Mouse (Mus musculus) myocyte (in vitro differentiated cells): ENCODE results near the gene Methig1. TPM values are rescaled to one million over a fixed set of nuclear protein-coding genes. Genes with fewer than 3 reads are reported as not detected.
"Not testable (repeated sequence)": the region's sequence is repeated elsewhere in the genome, so short reads cannot be mapped to it uniquely, and the experiment has no call there.

Source experiments
- H3K27me3 ChIP-seq: one replicate; pipeline ENCODE4 v1.6.1; 2011; ENCODE audit not compliant: control insufficient read depth, insufficient read depth, insufficient read length
- H3K36me3 ChIP-seq: one replicate; pipeline ENCODE4 v1.6.1; 2011; ENCODE audit not compliant: control insufficient read depth, insufficient read depth
- H3K4me2 ChIP-seq: one replicate; pipeline ENCODE4 v1.6.1; 2011; ENCODE audit warnings: low read depth, control low read depth
- H3K4me3 ChIP-seq: one replicate; pipeline ENCODE4 v1.5.1; 2011; ENCODE audit warnings: mild to moderate bottlenecking, control low read depth, moderate library complexity
- H3K79me2 ChIP-seq: one replicate; pipeline ENCODE4 v1.6.1; 2011; ENCODE audit not compliant: control insufficient read depth, insufficient read depth
- H3ac ChIP-seq: one replicate; pipeline ENCODE4 v1.6.1; 2011; ENCODE audit not compliant: control insufficient read depth, insufficient read length
- CEBPB ChIP-seq: IDR thresholded peaks from 2 replicates; pipeline ENCODE4 v1.6.1; 2011; ENCODE audit warnings: mild to moderate bottlenecking, moderate library complexity; ENCODE audit not compliant: poor library complexity, insufficient read depth, severe bottlenecking
- E2F4 ChIP-seq: IDR thresholded peaks from one replicate; pipeline ENCODE4 v1.6.1; 2011; ENCODE audit warnings: mild to moderate bottlenecking, control low read depth, moderate library complexity; ENCODE audit not compliant: insufficient read depth
- MAX ChIP-seq: IDR thresholded peaks from one replicate; pipeline ENCODE4 v1.6.1; 2011; ENCODE audit warnings: low read depth, mild to moderate bottlenecking, control low read depth
- MYOD1 ChIP-seq, 3 experiments: IDR thresholded peaks; one replicate each; pipeline ENCODE4 v1.6.1; 2011; ENCODE audit warnings: control low read depth in 2 of 3, low read depth in 2 of 3, mild to moderate bottlenecking in 2 of 3, moderate library complexity in 1 of 3; ENCODE audit not compliant: insufficient read length in 2 of 3, control insufficient read depth in 1 of 3
- MYOG ChIP-seq, 3 experiments: IDR thresholded peaks; one replicate each; pipeline ENCODE4 v1.6.1; 2011; ENCODE audit warnings: control low read depth in 2 of 3, low read depth in 2 of 3, mild to moderate bottlenecking in 2 of 3; ENCODE audit not compliant: insufficient read length in 2 of 3, control insufficient read depth in 1 of 3, insufficient read depth in 1 of 3
- POLR2A ChIP-seq: IDR thresholded peaks from one replicate; pipeline ENCODE4 v1.6.1; 2011; ENCODE audit warnings: low read depth, mild to moderate bottlenecking, control low read depth, moderate library complexity; ENCODE audit not compliant: insufficient read length
- POLR2AphosphoS2 ChIP-seq: IDR thresholded peaks from one replicate; pipeline ENCODE4 v1.6.1; 2011; ENCODE audit warnings: low read depth, control low read depth; ENCODE audit not compliant: insufficient read length
- REST ChIP-seq: IDR thresholded peaks from one replicate; pipeline ENCODE4 v1.6.1; 2011; ENCODE audit warnings: mild to moderate bottlenecking, control low read depth, moderate library complexity; ENCODE audit not compliant: insufficient read depth, insufficient read length
- SRF ChIP-seq: IDR thresholded peaks from one replicate; pipeline ENCODE4 v1.6.1; 2011; ENCODE audit warnings: low read depth; ENCODE audit not compliant: control insufficient read depth, insufficient read length
- TCF12 ChIP-seq: IDR thresholded peaks from one replicate; pipeline ENCODE4 v1.6.1; 2011; ENCODE audit warnings: mild to moderate bottlenecking, control low read depth; ENCODE audit not compliant: poor library complexity, insufficient read depth, severe bottlenecking
- TCF3 ChIP-seq: IDR thresholded peaks from one replicate; pipeline ENCODE4 v1.6.1; 2011; ENCODE audit warnings: low read depth, control low read depth; ENCODE audit not compliant: insufficient read length
- USF1 ChIP-seq: IDR thresholded peaks from one replicate; pipeline ENCODE4 v1.6.1; 2011; ENCODE audit warnings: low read depth, mild to moderate bottlenecking, control low read depth, moderate library complexity
- polyA plus RNA-seq: library from polyadenylated mRNA; unstranded; fragments of >200 nt; fragmentation: generic; extraction: Trizol; gene quantifications from one replicate; pipeline ENCODE4 v1.2.1, GENCODE M21; 2012; ENCODE audit warnings: missing spikeins

Methig1 gene
- polyA plus RNA-seq, 1 experiment: not detected

- Histone ChIP-seq H3K4me2 (peak overlapping the region; percentile 35), H3ac (no peak overlapping the region), H3K27me3 (peaks cover 12% of the 10 kb centered on the region), H3K36me3 (no peaks in the 10 kb centered on the region), H3K79me2 (no peaks in the 10 kb centered on the region), H3K4me3 (no peak overlapping the region)
- TF ChIP-seq MYOD1 (IDR thresholded peaks at IDR 0.05; ENCODE audit: control insufficient read depth in 1 of 3, insufficient read length in 2 of 3, low read depth in 2 of 3): no peak
- TF ChIP-seq REST: no peak
- no peak for TF ChIP-seq E2F4
- no peak for TF ChIP-seq POLR2AphosphoS2
- no peak for TF ChIP-seq TCF12
- no peak for TF ChIP-seq CEBPB
- TF ChIP-seq TCF3: no peak
- no peak for TF ChIP-seq SRF
- TF ChIP-seq MYOG (IDR thresholded peaks at IDR 0.05; ENCODE audit: control insufficient read depth in 1 of 3, insufficient read depth in 1 of 3, insufficient read length in 2 of 3, low read depth in 2 of 3): no peak
- no peak for TF ChIP-seq POLR2A
- no peak for TF ChIP-seq MAX
- TF ChIP-seq USF1: no peak
These were observed 1.4 kb upstream of the Methig1 start for GRCm38 (mm10) chr15:100351501-100352060.

DNA sequence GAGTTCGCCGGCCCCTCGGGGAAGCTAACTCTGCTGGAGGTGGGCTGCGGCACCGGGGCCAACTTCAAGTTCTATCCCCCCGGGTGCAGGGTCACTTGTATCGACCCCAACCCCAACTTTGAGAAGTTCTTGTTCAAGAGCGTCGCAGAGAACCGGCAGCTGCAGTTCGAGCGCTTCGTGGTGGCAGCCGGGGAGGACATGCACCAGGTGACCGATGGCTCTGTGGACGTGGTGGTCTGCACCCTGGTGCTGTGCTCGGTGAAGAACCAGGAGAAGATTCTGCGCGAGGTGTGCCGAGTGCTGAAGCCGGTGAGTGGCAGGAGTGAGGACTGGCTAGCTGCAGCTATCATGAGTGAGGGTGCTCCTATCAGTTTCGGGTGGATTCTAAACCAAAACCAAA, 450 bp downstream of the Methig1 start:
- H3K4me2 ChIP-seq, H3K36me3 ChIP-seq, H3ac ChIP-seq, H3K4me3 ChIP-seq, H3K79me2 ChIP-seq: not testable (repeated sequence)
- H3K27me3 ChIP-seq: peaks cover 21% of the 10 kb centered on the region

- Histone ChIP-seq H3K36me3 (no peaks in the 10 kb centered on the region), H3ac (no peak overlapping the region), H3K27me3 (peaks cover 29% of the 10 kb centered on the region), H3K4me3 (no peak overlapping the region), H3K4me2 (no peak overlapping the region), H3K79me2 (no peaks in the 10 kb centered on the region)
- TF ChIP-seq SRF: no peak
- TF ChIP-seq TCF3: no peak
- no peak for TF ChIP-seq POLR2A
- TF ChIP-seq TCF12: no peak
- TF ChIP-seq CEBPB: no peak
- TF ChIP-seq REST: no peak
- TF ChIP-seq E2F4: no peak
- TF ChIP-seq MYOD1 (IDR thresholded peaks at IDR 0.05; ENCODE audit: control insufficient read depth in 1 of 3, insufficient read length in 2 of 3, low read depth in 2 of 3): no peak
- no peak for TF ChIP-seq MAX
- TF ChIP-seq POLR2AphosphoS2: no peak
- no peak for TF ChIP-seq USF1
- no peak for TF ChIP-seq MYOG (IDR thresholded peaks at IDR 0.05; ENCODE audit: control insufficient read depth in 1 of 3, insufficient read depth in 1 of 3, insufficient read length in 2 of 3, low read depth in 2 of 3)
These were observed 2.9 kb downstream of the Methig1 start for GRCm38 (mm10) chr15:100355876-100356275.

GRCm38 (mm10) chr15:100364242-100364641, 11.3 kb downstream of the Methig1 start, which contains the start of gene Higd1c:
TSS of gene Higd1c (plus strand) at chr15:100364542.
- H3ac ChIP-seq: no peak within 1 kb of the TSS
- peaks cover 66% of the 10 kb centered on the region for H3K27me3 ChIP-seq
- no peak within 1 kb of the TSS for H3K4me3 ChIP-seq
- no peaks in the 10 kb centered on the region for H3K36me3 ChIP-seq
- TF ChIP-seq TCF12 (no peak), POLR2AphosphoS2 (no peak), USF1 (no peak), E2F4 (no peak), CEBPB (no peak), MYOG (IDR thresholded peaks at IDR 0.05; ENCODE audit: control insufficient read depth in 1 of 3, insufficient read depth in 1 of 3, insufficient read length in 2 of 3, low read depth in 2 of 3) (no peak), POLR2A (no peak), MAX (no peak), SRF (no peak), TCF3 (no peak), MYOD1 (IDR thresholded peaks at IDR 0.05; ENCODE audit: control insufficient read depth in 1 of 3, insufficient read length in 2 of 3, low read depth in 2 of 3) (no peak), REST (no peak)
- no peaks in the 10 kb centered on the region for H3K79me2 ChIP-seq
- no peak within 1 kb of the TSS for H3K4me2 ChIP-seq

DNA sequence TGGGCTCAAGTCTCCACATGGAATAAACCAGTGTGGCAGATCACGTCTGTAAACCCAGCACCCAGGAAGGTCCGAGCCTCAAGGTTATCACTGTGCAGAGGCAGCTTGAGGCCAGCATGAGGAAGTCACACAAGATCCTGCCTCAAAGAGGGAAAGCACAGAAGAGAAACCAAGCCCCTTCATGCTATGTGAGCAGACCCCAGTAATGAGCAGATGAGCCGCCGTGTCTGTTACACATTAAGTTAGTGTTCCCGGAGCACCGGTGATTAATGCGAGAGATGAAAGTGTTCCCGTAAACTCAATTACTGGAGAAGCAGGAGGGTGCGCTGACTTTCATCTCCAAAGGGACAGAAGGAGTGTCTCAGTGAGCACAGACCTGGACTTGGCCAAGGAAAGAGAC, 13.0 kb downstream of the Methig1 start:
- H3K4me2 ChIP-seq, H3ac ChIP-seq, H3K4me3 ChIP-seq, H3K36me3 ChIP-seq, H3K79me2 ChIP-seq: not testable (repeated sequence)
- peaks cover 65% of the 10 kb centered on the region for H3K27me3 ChIP-seq
